Mouse (Mus musculus) bone marrow macrophage, adult 2 months (primary cell): ENCODE data around the gene Zfp704. TPM values are rescaled to one million over a fixed set of nuclear protein-coding genes. Genes with fewer than 3 reads are reported as not detected.
A peak's percentile ranks its signal among the peaks of the same experiment; 100 is the strongest.

Experiments used
- H3K27ac ChIP-seq: 2 replicates; pipeline ENCODE4 v1.5.1; 2012; ENCODE audit warnings: low read depth, low read length; ENCODE audit not compliant: insufficient read depth
- H3K4me1 ChIP-seq: 2 replicates; pipeline ENCODE4 v1.6.1; 2012; ENCODE audit warnings: low read length; ENCODE audit not compliant: control insufficient read depth, insufficient read depth
- H3K4me3 ChIP-seq: 2 replicates; pipeline ENCODE4 v1.5.1; 2012; ENCODE audit warnings: mild to moderate bottlenecking, low read length, moderate library complexity; ENCODE audit not compliant: insufficient read depth
- CTCF ChIP-seq: IDR thresholded peaks from 2 replicates; pipeline ENCODE4 v1.5.1; 2012; ENCODE audit warnings: low read depth, mild to moderate bottlenecking, low read length, moderate library complexity
- POLR2A ChIP-seq: IDR thresholded peaks from 2 replicates; pipeline ENCODE4 v1.6.1; 2012; ENCODE audit warnings: mild to moderate bottlenecking, low read depth, low read length, borderline replicate concordance
- polyA plus RNA-seq: library from polyadenylated mRNA; stranded (reverse); fragments of >200 nt; gene quantifications from 2 replicates; pipeline ENCODE4 v1.2.4, GENCODE M21; 2012; ENCODE audit not compliant: missing spikeins, insufficient read depth, insufficient read length

Gene Zfp704
- polyA plus RNA-seq, 1 experiment, result 10.5 TPM

- Histone ChIP-seq H3K4me3 (no peak overlapping the region), H3K27ac (no peak overlapping the region), H3K4me1 (peaks cover 24% of the 10 kb centered on the region)
- TF ChIP-seq POLR2A (no peak), CTCF (peak; percentile 28; the same call in 1 of the 2 replicates)
Observed at GRCm38 (mm10) chr3:9598061-9598460, 11.8 kb downstream of the Zfp704 start.

- Histone ChIP-seq H3K4me1 (peaks cover 18% of the 10 kb centered on the region), H3K27ac (no peak overlapping the region), H3K4me3 (no peak overlapping the region)
- TF ChIP-seq CTCF (no peak), POLR2A (no peak)
Observed at GRCm38 (mm10) chr3:9594457-9594856, 15.4 kb downstream of the Zfp704 start.

GRCm38 (mm10) chr3:9593832-9594231, 16.1 kb downstream of the Zfp704 start:
- no peak overlapping the region for H3K4me3 ChIP-seq

GRCm38 (mm10) chr3:9591416-9592110, 18.3 kb downstream of the Zfp704 start:
- Histone ChIP-seq H3K27ac (no peak overlapping the region), H3K4me1 (peaks cover 24% of the 10 kb centered on the region), H3K4me3 (no peak overlapping the region)
- TF ChIP-seq CTCF (no peak), POLR2A (no peak)

More at GRCm38 (mm10) chr3:9593832-9594231, 16.1 kb downstream of the Zfp704 start:
- no peak for TF ChIP-seq CTCF
- no peak for TF ChIP-seq POLR2A
- Histone ChIP-seq H3K4me1 (peaks cover 21% of the 10 kb centered on the region), H3K27ac (no peak overlapping the region)

GRCm38 (mm10) chr3:9588635-9589034, 21.2 kb downstream of the Zfp704 start:
- TF ChIP-seq CTCF (no peak), POLR2A (no peak)
- H3K27ac ChIP-seq, result no peak overlapping the region

GRCm38 (mm10) chr3:9587304-9587703, 22.6 kb downstream of the Zfp704 start:
- Histone ChIP-seq H3K27ac (no peak overlapping the region), H3K4me1 (peaks cover 22% of the 10 kb centered on the region), H3K4me3 (no peak overlapping the region)
- TF ChIP-seq POLR2A (no peak), CTCF (no peak)

More at GRCm38 (mm10) chr3:9588635-9589034, 21.2 kb downstream of the Zfp704 start:
- H3K4me1 ChIP-seq, result peaks cover 22% of the 10 kb centered on the region
- H3K4me3 ChIP-seq, result no peak overlapping the region

GRCm38 (mm10) chr3:9583516-9583915, 26.4 kb downstream of the Zfp704 start:
- no peak overlapping the region for H3K27ac ChIP-seq
- H3K4me3 ChIP-seq, result no peak overlapping the region
- peaks cover 19% of the 10 kb centered on the region for H3K4me1 ChIP-seq
- TF ChIP-seq CTCF (no peak), POLR2A (no peak)

GRCm38 (mm10) chr3:9580952-9581798, 28.7 kb downstream of the Zfp704 start:
- Histone ChIP-seq H3K27ac (no peak overlapping the region), H3K4me1 (peaks cover 6% of the 10 kb centered on the region), H3K4me3 (no peak overlapping the region)
- TF ChIP-seq CTCF (no peak), POLR2A (no peak)

- Histone ChIP-seq H3K4me3 (no peak overlapping the region), H3K27ac (no peak overlapping the region), H3K4me1 (peaks cover 6% of the 10 kb centered on the region)
- TF ChIP-seq CTCF (no peak), POLR2A (no peak)
Observed at GRCm38 (mm10) chr3:9580102-9580501, 29.8 kb downstream of the Zfp704 start.
